Mouse (Mus musculus) myocyte (in vitro differentiated cells): ENCODE data around the gene Ctu2.

ENCODE experiments used
- CEBPB ChIP-seq: IDR thresholded peaks from 2 replicates; pipeline ENCODE4 v1.6.1; 2011; ENCODE audit warnings: mild to moderate bottlenecking, moderate library complexity; ENCODE audit not compliant: poor library complexity, insufficient read depth, severe bottlenecking
- E2F4 ChIP-seq: IDR thresholded peaks from one replicate; pipeline ENCODE4 v1.6.1; 2011; ENCODE audit warnings: mild to moderate bottlenecking, control low read depth, moderate library complexity; ENCODE audit not compliant: insufficient read depth
- MAX ChIP-seq: IDR thresholded peaks from one replicate; pipeline ENCODE4 v1.6.1; 2011; ENCODE audit warnings: low read depth, mild to moderate bottlenecking, control low read depth
- MYOD1 ChIP-seq, 3 experiments: IDR thresholded peaks; one replicate each; pipeline ENCODE4 v1.6.1; 2011; ENCODE audit warnings: control low read depth in 2 of 3, low read depth in 2 of 3, mild to moderate bottlenecking in 2 of 3, moderate library complexity in 1 of 3; ENCODE audit not compliant: insufficient read length in 2 of 3, control insufficient read depth in 1 of 3
- MYOG ChIP-seq, 3 experiments: IDR thresholded peaks; one replicate each; pipeline ENCODE4 v1.6.1; 2011; ENCODE audit warnings: control low read depth in 2 of 3, low read depth in 2 of 3, mild to moderate bottlenecking in 2 of 3; ENCODE audit not compliant: insufficient read length in 2 of 3, control insufficient read depth in 1 of 3, insufficient read depth in 1 of 3
- POLR2A ChIP-seq: IDR thresholded peaks from one replicate; pipeline ENCODE4 v1.6.1; 2011; ENCODE audit warnings: low read depth, mild to moderate bottlenecking, control low read depth, moderate library complexity; ENCODE audit not compliant: insufficient read length
- POLR2AphosphoS2 ChIP-seq: IDR thresholded peaks from one replicate; pipeline ENCODE4 v1.6.1; 2011; ENCODE audit warnings: low read depth, control low read depth; ENCODE audit not compliant: insufficient read length
- SRF ChIP-seq: IDR thresholded peaks from one replicate; pipeline ENCODE4 v1.6.1; 2011; ENCODE audit warnings: low read depth; ENCODE audit not compliant: control insufficient read depth, insufficient read length
- TCF12 ChIP-seq: IDR thresholded peaks from one replicate; pipeline ENCODE4 v1.6.1; 2011; ENCODE audit warnings: mild to moderate bottlenecking, control low read depth; ENCODE audit not compliant: poor library complexity, insufficient read depth, severe bottlenecking
- TCF3 ChIP-seq: IDR thresholded peaks from one replicate; pipeline ENCODE4 v1.6.1; 2011; ENCODE audit warnings: low read depth, control low read depth; ENCODE audit not compliant: insufficient read length
- USF1 ChIP-seq: IDR thresholded peaks from one replicate; pipeline ENCODE4 v1.6.1; 2011; ENCODE audit warnings: low read depth, mild to moderate bottlenecking, control low read depth, moderate library complexity

GRCm38 (mm10) chr8:122430646-122431045, 45.3 kb upstream of the Ctu2 start:
- TF ChIP-seq POLR2A (no peak), E2F4 (no peak), MAX (no peak), POLR2AphosphoS2 (no peak), USF1 (no peak), MYOD1 (IDR thresholded peaks at IDR 0.05; ENCODE audit: control insufficient read depth in 1 of 3, insufficient read length in 2 of 3, low read depth in 2 of 3) (no peak), TCF12 (no peak), SRF (no peak), CEBPB (no peak), MYOG (IDR thresholded peaks at IDR 0.05; ENCODE audit: control insufficient read depth in 1 of 3, insufficient read depth in 1 of 3, insufficient read length in 2 of 3, low read depth in 2 of 3) (no peak), TCF3 (no peak)
